Mouse (Mus musculus) neural tube, embryonic 11.5 days (tissue): ENCODE results near the gene Tbcb. TPM values are rescaled to one million over a fixed set of nuclear protein-coding genes. Genes with fewer than 3 reads are reported as not detected.
"Not testable (repeated sequence)": the region's sequence is repeated elsewhere in the genome, so short reads cannot be mapped to it uniquely, and the experiment has no call there.

Experiments used
- ATAC-seq: fragments of 200-750 bp; cut with Nextera tagmentation; 2 replicates; pipeline ENCODE4 v1.8.0; 2017; ENCODE audit warnings: moderate number of reproducible peaks, mild to moderate bottlenecking, moderate TSS enrichment, moderate library complexity; ENCODE audit not compliant: insufficient read depth, low FRiP score, low TSS enrichment
- DNase-seq: peaks from one replicate; pipeline ENCODE4 v3.0.0-alpha.2; 2015; ENCODE audit warnings: low spot score
- H3K27ac ChIP-seq: fragments of 300-500 bp; sonication (generic); 2 replicates; pipeline ENCODE4 v1.5.1; 2014; ENCODE audit warnings: low read depth, mild to moderate bottlenecking, low read length
- H3K27me3 ChIP-seq: fragments of 300-500 bp; sonication (generic); 2 replicates; pipeline ENCODE4 v1.6.1; 2014; ENCODE audit warnings: mild to moderate bottlenecking, low read length, mixed read lengths; ENCODE audit not compliant: control insufficient read depth, insufficient read depth
- H3K36me3 ChIP-seq: fragments of 300-500 bp; sonication (generic); 2 replicates; pipeline ENCODE4 v1.6.1; 2014; ENCODE audit warnings: mild to moderate bottlenecking, low read length, moderate library complexity, mixed read lengths; ENCODE audit not compliant: control insufficient read depth, insufficient read depth
- H3K4me1 ChIP-seq: fragments of 300-500 bp; sonication (generic); 2 replicates; pipeline ENCODE4 v1.6.1; 2014; ENCODE audit warnings: low read length, mixed read lengths; ENCODE audit not compliant: control insufficient read depth, insufficient read depth
- H3K4me2 ChIP-seq: fragments of 300-500 bp; sonication (generic); 2 replicates; pipeline ENCODE4 v1.6.1; 2014; ENCODE audit warnings: low read depth, mild to moderate bottlenecking, moderate library complexity
- H3K4me3 ChIP-seq: fragments of 300-500 bp; sonication (generic); 2 replicates; pipeline ENCODE4 v1.5.1; 2014; ENCODE audit warnings: low read depth, low read length
- H3K9ac ChIP-seq: fragments of 300-500 bp; sonication (generic); 2 replicates; pipeline ENCODE4 v1.6.1; 2014; ENCODE audit warnings: mild to moderate bottlenecking, low read length
- H3K9me3 ChIP-seq: fragments of 300-500 bp; sonication (generic); 2 replicates; pipeline ENCODE4 v1.6.1; 2016; ENCODE audit warnings: low read length; ENCODE audit not compliant: control insufficient read depth
- WGBS: fragments of 180-500 bp; shearing (Covaris S2); extraction: QIAGEN DNeasy Blood & Tissue Kit; methylation state at CpG from one replicate; pipeline ENCODE4 v1.1.7; 2014; 5-methylcytosine and 5-hydroxymethylcytosine counted together
- polyA plus RNA-seq: library from polyadenylated mRNA; unstranded; fragments of >200 nt; fragmentation: Nextera tagmentation; extraction: Ambion mirVana; gene quantifications from 2 replicates; pipeline ENCODE4 v1.2.1, GENCODE M21; 2014

The Tbcb gene
- polyA plus RNA-seq, 1 experiment from 2014 or later, result 302 TPM

- Histone ChIP-seq H3K4me3 (no peak overlapping the region), H3K9me3 (no peaks in the 10 kb centered on the region), H3K27me3 (no peaks in the 10 kb centered on the region), H3K4me2 (no peak overlapping the region), H3K36me3 (no peaks in the 10 kb centered on the region), H3K4me1 (no peaks in the 10 kb centered on the region), H3K27ac (no peak overlapping the region), H3K9ac (no peak overlapping the region)
- ATAC-seq (no peak), DNase-seq (no peak)
- 85% methylated on average over 11 of the region's 11 CpGs for WGBS
These were observed 29.0 kb downstream of the Tbcb start for GRCm38 (mm10) chr7:30202895-30203690.

- not testable (repeated sequence) for ATAC-seq
- 90% methylated on average over 5 of the region's 5 CpGs for WGBS
These were observed 31.4 kb downstream of the Tbcb start for GRCm38 (mm10) chr7:30200661-30201060.

GRCm38 (mm10) chr7:30200200-30200599, 31.9 kb downstream of the Tbcb start:
- no peak overlapping the region for H3K9ac ChIP-seq
- ATAC-seq (no peak), DNase-seq (no peak)
- no peaks in the 10 kb centered on the region for H3K36me3 ChIP-seq
- no peaks in the 10 kb centered on the region for H3K4me1 ChIP-seq
- no peaks in the 10 kb centered on the region for H3K27me3 ChIP-seq
- no peak overlapping the region for H3K27ac ChIP-seq
- WGBS, result 80% methylated on average over 5 of the region's 5 CpGs
- H3K4me3 ChIP-seq, result no peak overlapping the region
- no peak overlapping the region for H3K4me2 ChIP-seq
- no peaks in the 10 kb centered on the region for H3K9me3 ChIP-seq

More at GRCm38 (mm10) chr7:30200661-30201060, 31.4 kb downstream of the Tbcb start:
- H3K27ac ChIP-seq, H3K27me3 ChIP-seq, H3K9ac ChIP-seq, DNase-seq, H3K9me3 ChIP-seq, H3K4me3 ChIP-seq, H3K4me1 ChIP-seq, H3K4me2 ChIP-seq, H3K36me3 ChIP-seq: not testable (repeated sequence)

- DNase-seq (no peak), ATAC-seq (no peak)
- H3K36me3 ChIP-seq, result no peaks in the 10 kb centered on the region
- 79% methylated on average over 18 of the region's 18 CpGs for WGBS
- no peak overlapping the region for H3K9ac ChIP-seq
- no peak overlapping the region for H3K4me2 ChIP-seq
- no peaks in the 10 kb centered on the region for H3K27me3 ChIP-seq
- H3K27ac ChIP-seq, result no peak overlapping the region
- H3K4me1 ChIP-seq, result no peaks in the 10 kb centered on the region
- H3K9me3 ChIP-seq, result no peaks in the 10 kb centered on the region
- no peak overlapping the region for H3K4me3 ChIP-seq
These were observed 32.5 kb downstream of the Tbcb start for GRCm38 (mm10) chr7:30199498-30200139.

- H3K27ac ChIP-seq, result no peak within 1 kb of the TSS
- H3K4me1 ChIP-seq, result 0 out of 2 replicates have a peak, but pooled peaks cover under 1% of the 10 kb centered on the region
- H3K4me3 ChIP-seq, result no peak within 1 kb of the TSS
- no peaks in the 10 kb centered on the region for H3K36me3 ChIP-seq
- no peaks in the 10 kb centered on the region for H3K9me3 ChIP-seq
- no peaks in the 10 kb centered on the region for H3K27me3 ChIP-seq
- no peak within 1 kb of the TSS for H3K9ac ChIP-seq
- DNase-seq (peak; percentile 78), ATAC-seq (no peak)
- WGBS, result 12% methylated on average over 8 of the region's 8 CpGs
- H3K4me2 ChIP-seq, result no peak within 1 kb of the TSS
These were observed 33.5 kb downstream of the Tbcb start, which contains the start of gene Capns1 for GRCm38 (mm10) chr7:30198481-30198971. Gene Capns1 (minus strand): TSS chr7:30198811.

- DNase-seq (no peak), ATAC-seq (no peak)
- no peaks in the 10 kb centered on the region for H3K27me3 ChIP-seq
- no peak overlapping the region for H3K4me3 ChIP-seq
- H3K4me1 ChIP-seq, result peaks cover 7% of the 10 kb centered on the region
- no peaks in the 10 kb centered on the region for H3K9me3 ChIP-seq
- no peaks in the 10 kb centered on the region for H3K36me3 ChIP-seq
- H3K4me2 ChIP-seq, result no peak overlapping the region
- 68% methylated on average over 5 of the region's 5 CpGs for WGBS
- H3K9ac ChIP-seq, result no peak overlapping the region
- H3K27ac ChIP-seq, result no peak overlapping the region
These were observed 34.4 kb downstream of the Tbcb start for GRCm38 (mm10) chr7:30197592-30198129.

- Histone ChIP-seq H3K9ac (no peak overlapping the region), H3K9me3 (no peaks in the 10 kb centered on the region), H3K4me2 (no peak overlapping the region), H3K4me3 (no peak overlapping the region), H3K4me1 (peaks cover 7% of the 10 kb centered on the region), H3K27me3 (no peaks in the 10 kb centered on the region), H3K36me3 (no peaks in the 10 kb centered on the region), H3K27ac (no peak overlapping the region)
- ATAC-seq (no peak), DNase-seq (no peak)
- WGBS, result 88% methylated on average over 6 of the region's 6 CpGs
These were observed 35.9 kb downstream of the Tbcb start for GRCm38 (mm10) chr7:30196171-30196570.

- H3K9ac ChIP-seq, result no peak overlapping the region
- 72% methylated on average over 6 of the region's 6 CpGs for WGBS
- no peak for DNase-seq
- no peak overlapping the region for H3K4me2 ChIP-seq
- H3K27me3 ChIP-seq, result no peaks in the 10 kb centered on the region
- no peaks in the 10 kb centered on the region for H3K36me3 ChIP-seq
- peaks cover 7% of the 10 kb centered on the region for H3K4me1 ChIP-seq
- no peaks in the 10 kb centered on the region for H3K9me3 ChIP-seq
- ATAC-seq, result no peak
- no peak overlapping the region for H3K27ac ChIP-seq
- no peak overlapping the region for H3K4me3 ChIP-seq
These were observed 36.6 kb downstream of the Tbcb start for GRCm38 (mm10) chr7:30195461-30195860.
